Mouse (Mus musculus) CD4-positive, CD25-positive, alpha-beta regulatory T cell (primary cell): ENCODE data around the gene Klk1b11. TPM values are rescaled to one million over a fixed set of nuclear protein-coding genes. Genes with fewer than 3 reads are reported as not detected.

Experiments used
- polyA plus RNA-seq: library from polyadenylated mRNA; unstranded; fragments of 100-300 nt; shearing (Covaris generic); gene quantifications from one replicate; pipeline ENCODE4 v1.2.1, GENCODE M21; 2017

The Klk1b11 gene
- polyA plus RNA-seq: not detected

DNA sequence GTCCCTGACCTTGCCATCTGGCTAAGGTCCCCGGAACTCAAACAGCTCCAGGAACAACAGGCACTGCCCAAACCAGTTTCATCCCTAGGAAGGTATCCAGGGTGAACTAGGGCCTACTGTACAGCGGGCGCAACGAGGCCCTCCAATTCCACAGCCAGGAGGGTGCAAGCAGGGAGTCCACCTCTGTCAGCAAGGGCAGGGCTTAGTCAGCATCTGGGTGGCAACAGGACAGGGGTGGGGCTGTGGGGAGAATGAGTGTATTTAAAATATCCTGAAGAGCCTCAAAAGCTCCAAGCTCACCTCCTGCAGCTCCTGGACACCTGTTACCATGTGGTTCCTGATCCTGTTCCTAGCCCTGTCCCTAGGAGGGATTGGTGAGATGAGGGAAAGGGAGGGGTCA is at the start of gene Klk1b11:
Gene Klk1b11, plus strand, starts transcription at position 301 of the 400 bp plus-strand sequence.

DNA sequence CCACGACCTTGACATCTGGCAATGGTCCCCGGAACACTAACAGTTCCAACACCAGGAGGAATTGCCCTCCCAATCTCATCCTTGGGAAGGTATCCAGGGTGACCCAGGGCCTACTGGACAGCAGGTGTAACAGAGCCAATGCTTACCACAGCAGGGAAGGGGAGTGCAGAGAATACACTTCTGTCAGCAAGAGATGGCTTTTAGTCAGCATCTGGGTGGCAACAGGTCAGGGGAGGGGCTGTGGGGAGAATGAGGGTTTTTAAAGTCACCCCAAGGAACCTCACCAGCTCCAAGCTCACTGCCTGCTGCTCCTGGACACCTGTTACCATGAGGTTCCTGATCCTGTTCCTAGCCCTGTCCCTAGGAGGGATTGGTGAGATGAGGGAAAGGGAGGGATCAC is 45.3 kb upstream of the Klk1b11 start, which contains the start of gene Klk1b8:
Gene Klk1b8, plus strand, starts transcription at position 301 of the 400 bp plus-strand sequence.

DNA sequence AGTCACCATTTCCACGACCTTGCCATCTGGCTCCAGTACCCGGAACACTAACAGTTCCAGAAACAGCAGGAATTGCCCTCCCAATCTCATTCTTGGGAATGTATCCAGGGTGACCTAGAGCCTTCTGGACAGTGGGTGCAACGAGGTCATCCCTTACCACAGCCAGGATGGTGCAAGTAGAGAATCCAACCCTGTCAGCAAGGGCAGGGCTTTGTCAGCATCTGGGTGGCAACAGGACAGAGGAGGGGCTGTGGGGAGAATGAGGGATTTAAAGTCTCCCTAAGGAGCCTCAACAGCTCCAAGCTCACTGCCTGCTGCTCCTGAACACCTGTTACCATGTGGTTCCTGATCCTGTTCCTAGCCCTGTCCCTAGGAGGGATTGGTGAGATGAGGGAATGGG is 29.2 kb upstream of the Klk1b11 start, which contains the start of gene Klk1b1:
Gene Klk1b1, plus strand, starts transcription at position 301 of the 400 bp plus-strand sequence.

DNA sequence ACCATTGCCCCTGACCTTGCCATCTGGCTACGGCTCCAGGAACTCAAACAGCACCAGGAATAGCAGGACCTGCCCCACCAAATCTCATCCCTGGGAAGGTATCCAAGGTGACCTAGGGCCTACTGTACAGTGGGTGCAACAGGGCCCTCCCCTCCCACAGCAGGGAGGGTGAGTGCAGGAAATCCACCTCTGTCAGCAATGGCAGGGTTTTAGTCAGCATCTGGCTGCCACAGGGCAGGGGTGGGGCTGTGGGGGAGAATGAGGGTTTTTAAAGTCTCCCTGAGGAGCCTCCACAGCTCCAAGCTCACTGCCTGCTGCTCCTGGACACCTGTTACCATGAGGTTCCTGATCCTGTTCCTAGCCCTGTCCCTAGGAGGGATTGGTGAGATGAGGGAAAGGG is 19.9 kb upstream of the Klk1b11 start, which contains the start of gene Klk1b9:
Gene Klk1b9, plus strand, starts transcription at position 301 of the 400 bp plus-strand sequence.

DNA sequence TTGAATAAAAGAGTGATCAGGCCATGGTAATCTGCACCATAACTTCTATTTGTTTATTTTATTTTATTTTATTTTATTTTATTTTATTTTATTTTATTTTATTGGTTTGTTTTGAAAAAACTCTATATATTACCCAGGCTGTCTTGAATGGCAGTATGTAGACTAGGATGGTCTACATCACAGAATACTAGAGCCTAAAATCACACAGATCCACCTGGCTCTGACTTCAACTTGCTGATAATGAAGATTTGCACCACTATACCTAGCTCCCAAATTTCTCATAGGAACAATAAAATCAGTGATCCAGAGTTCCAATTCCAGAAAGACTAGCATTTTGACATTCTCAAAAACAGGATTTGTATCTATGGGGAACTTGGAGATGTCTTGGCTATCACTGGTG is 16.2 kb downstream of the Klk1b11 start, which contains the start of gene Klk1b26:
Gene Klk1b26, plus strand, starts transcription at position 301 of the 400 bp plus-strand sequence.

Other genes starting within 250 kb of the Klk1b11 start
- gene Klk12, start 227.0 kb upstream of the Klk1b11 start, polyA plus RNA-seq: not detected
- gene Klk11, start 221.3 kb upstream of the Klk1b11 start, polyA plus RNA-seq: 0.16 TPM
- gene Klk10, start 214.8 kb upstream of the Klk1b11 start, polyA plus RNA-seq: 0.17 TPM
- gene Klk9, start 204.0 kb upstream of the Klk1b11 start, polyA plus RNA-seq: 0.39 TPM
- gene Klk8, start 198.3 kb upstream of the Klk1b11 start, polyA plus RNA-seq: 101 TPM
- 0.10 TPM for gene Klk7, start 184.6 kb upstream of the Klk1b11 start, polyA plus RNA-seq
- not detected for gene Klk6, start 171.4 kb upstream of the Klk1b11 start, polyA plus RNA-seq
- gene Klk5, start 153.9 kb upstream of the Klk1b11 start, polyA plus RNA-seq: not detected
- gene Klk4, start 114.7 kb upstream of the Klk1b11 start, polyA plus RNA-seq: not detected
- gene Klk15, start 62.1 kb upstream of the Klk1b11 start, polyA plus RNA-seq: not detected
- gene Klk1b8, start 45.2 kb upstream of the Klk1b11 start, polyA plus RNA-seq: not detected
- not detected for gene Klk1b1, start 29.1 kb upstream of the Klk1b11 start, polyA plus RNA-seq
- 0.55 TPM for gene Klk1b9, start 19.8 kb upstream of the Klk1b11 start, polyA plus RNA-seq
- not detected for gene Klk1b26, start 16.3 kb downstream of the Klk1b11 start, polyA plus RNA-seq
- 1.2 TPM for gene Klk1b27, start 56.4 kb downstream of the Klk1b11 start, polyA plus RNA-seq
- not detected for gene Klk1b21, start 106.5 kb downstream of the Klk1b11 start, polyA plus RNA-seq
- not detected for gene Klk1b22, start 116.8 kb downstream of the Klk1b11 start, polyA plus RNA-seq
- gene Klk1b16, start 140.9 kb downstream of the Klk1b11 start, polyA plus RNA-seq: not detected
- gene Klk1b24, start 192.4 kb downstream of the Klk1b11 start, polyA plus RNA-seq: not detected
- gene Klk1b3, start 202.3 kb downstream of the Klk1b11 start, polyA plus RNA-seq: not detected
- not detected for gene Klk1b4, start 211.6 kb downstream of the Klk1b11 start, polyA plus RNA-seq
- not detected for gene Klk1b5, start 220.1 kb downstream of the Klk1b11 start, polyA plus RNA-seq
- gene Klk1, start 229.5 kb downstream of the Klk1b11 start, polyA plus RNA-seq: not detected
- not detected for gene Gm36864, start 240.3 kb downstream of the Klk1b11 start, polyA plus RNA-seq